Mouse (Mus musculus) testis, adult 2 months (tissue): Measurements from ENCODE around the gene Adcy3.

Source experiments
- CTCF ChIP-seq: fragments of 200-500 bp; IDR thresholded peaks from 2 replicates; pipeline ENCODE4 v1.5.1; 2012; ENCODE audit warnings: low read depth, mild to moderate bottlenecking, inconsistent platforms, low read length, moderate library complexity; ENCODE audit not compliant: control insufficient read depth, insufficient read depth, insufficient replicate concordance
- POLR2A ChIP-seq: fragments of 200-500 bp; IDR thresholded peaks from 2 replicates; pipeline ENCODE4 v1.6.1; 2012; ENCODE audit warnings: low read depth, mild to moderate bottlenecking, inconsistent platforms, low read length, moderate library complexity; ENCODE audit not compliant: control insufficient read depth

- TF ChIP-seq CTCF = no peak
- no peak for TF ChIP-seq POLR2A
Measured at GRCm38 (mm10) chr12:4194643-4195042, 61.7 kb downstream of the Adcy3 start.
